Mouse (Mus musculus): ENCODE results near the gene Clstn3. TPM values are rescaled to one million over a fixed set of nuclear protein-coding genes. Genes with fewer than 3 reads are reported as not detected.
A peak's percentile ranks its signal among the peaks of the same experiment; 100 is the strongest.
"Not testable (repeated sequence)": the region's sequence is repeated elsewhere in the genome, so short reads cannot be mapped to it uniquely, and the experiment has no call there.

Gene Clstn3
- polyA plus RNA-seq, 1 experiment from 2014 or later = 1.2 TPM

DNA sequence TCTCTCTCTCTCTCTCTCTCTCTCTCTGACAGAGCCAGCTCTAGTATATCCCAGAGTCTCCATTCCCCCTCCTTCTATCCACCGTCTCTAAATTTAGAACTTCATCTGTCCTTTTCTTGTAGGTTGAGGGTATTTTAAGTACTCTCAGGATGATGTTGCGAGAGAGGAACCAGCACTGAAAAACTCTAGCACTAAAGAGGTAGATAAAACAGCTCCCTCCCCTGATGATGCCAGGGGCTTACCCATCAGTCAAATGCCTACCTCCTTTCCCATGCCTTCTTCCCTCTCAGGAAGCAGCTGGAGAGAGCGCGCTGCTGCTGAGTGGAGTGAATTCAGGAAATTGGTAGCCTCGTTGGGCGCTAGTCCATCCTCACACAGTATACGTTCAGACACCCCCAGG lies 37.3 kb downstream of the Clstn3 start:
- no peaks in the 10 kb centered on the region for H3K27me3 ChIP-seq (ENCODE audit: control insufficient read depth, insufficient read depth, low read length)
- H3K4me3 ChIP-seq (ENCODE audit: low read depth, low read length) = no peak overlapping the region
- H3K4me2 ChIP-seq (replicated peaks; ENCODE audit: low read depth) = no peak overlapping the region
- ATAC-seq (ENCODE audit: low FRiP score, low TSS enrichment) (no peak), DNase-seq (ENCODE audit: low spot score) (no peak)
- TF ChIP-seq EP300 (optimal IDR thresholded peaks at IDR 0.05) = no peak
- no peaks in the 10 kb centered on the region for H3K36me3 ChIP-seq (ENCODE audit: control insufficient read depth, insufficient read depth, low read length)
- no peak overlapping the region for H3K27ac ChIP-seq (replicated peaks)
- H3K9ac ChIP-seq (ENCODE audit: low read length) = no peak overlapping the region
- no peaks in the 10 kb centered on the region for H3K9me3 ChIP-seq (ENCODE audit: control insufficient read depth, low read length)
- no peaks in the 10 kb centered on the region for H3K4me1 ChIP-seq (replicated peaks; ENCODE audit: control insufficient read depth, insufficient read depth)
- 76% methylated on average over 7 of the region's 7 CpGs for WGBS

DNA sequence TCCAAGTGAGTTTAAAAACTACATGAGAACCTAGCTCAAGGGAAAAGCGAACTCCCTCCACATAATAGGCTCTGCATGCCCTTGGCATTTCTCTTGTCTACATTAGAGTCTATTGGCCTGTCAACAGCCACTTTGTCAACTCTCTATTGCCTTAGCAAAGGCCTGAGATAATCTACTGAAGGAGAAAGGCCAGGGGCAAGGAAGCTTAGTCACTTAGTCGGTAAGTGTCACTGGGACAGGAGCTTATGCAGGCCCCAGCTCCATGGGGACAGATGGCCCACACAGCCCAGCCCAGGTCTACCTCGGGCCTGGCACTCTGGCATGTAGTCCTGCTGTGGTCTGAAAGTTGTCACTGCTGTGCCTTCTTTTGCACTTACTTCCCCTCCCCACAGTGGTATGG lies 38.0 kb downstream of the Clstn3 start:
- Histone ChIP-seq H3K4me1 (replicated peaks; ENCODE audit: control insufficient read depth, insufficient read depth) (no peaks in the 10 kb centered on the region), H3K27me3 (ENCODE audit: control insufficient read depth, insufficient read depth, low read length) (no peaks in the 10 kb centered on the region), H3K36me3 (ENCODE audit: control insufficient read depth, insufficient read depth, low read length) (no peaks in the 10 kb centered on the region), H3K4me3 (ENCODE audit: low read depth, low read length) (no peak overlapping the region), H3K27ac (replicated peaks) (no peak overlapping the region), H3K9me3 (ENCODE audit: control insufficient read depth, low read length) (no peaks in the 10 kb centered on the region), H3K4me2 (replicated peaks; ENCODE audit: low read depth) (no peak overlapping the region), H3K9ac (ENCODE audit: low read length) (no peak overlapping the region)
- DNase-seq (ENCODE audit: low spot score) (no peak), ATAC-seq (ENCODE audit: low FRiP score, low TSS enrichment) (no peak)
- TF ChIP-seq EP300 (optimal IDR thresholded peaks at IDR 0.05) (no peak), CTCF (IDR thresholded peaks at IDR 0.05; ENCODE audit: low read depth) (no peak)
- WGBS = 59% methylated on average over 3 of the region's 3 CpGs

DNA sequence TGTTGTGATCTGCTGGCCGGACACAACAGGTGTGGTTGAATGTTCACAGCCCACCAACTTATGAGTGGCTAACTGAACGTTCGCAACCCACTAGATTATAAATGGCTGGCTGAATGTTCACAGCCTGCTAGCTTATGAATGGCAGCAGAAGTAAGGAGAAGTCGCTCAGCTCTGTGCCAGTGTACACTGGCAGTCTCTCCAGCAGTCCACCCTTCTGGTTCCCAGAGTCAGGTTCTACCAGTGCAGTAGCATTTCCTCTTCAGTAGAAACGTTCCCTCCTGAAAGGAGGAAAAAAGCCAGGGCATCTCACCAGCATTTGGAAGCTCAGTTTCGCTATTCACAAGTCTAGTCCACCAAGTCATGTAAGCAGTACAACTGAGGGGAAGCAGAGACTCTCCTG lies 39.1 kb downstream of the Clstn3 start:
- no peak for ATAC-seq (ENCODE audit: low FRiP score, low TSS enrichment)
- H3K36me3 ChIP-seq (ENCODE audit: control insufficient read depth, insufficient read depth, low read length) = no peaks in the 10 kb centered on the region
- no peaks in the 10 kb centered on the region for H3K9me3 ChIP-seq (ENCODE audit: control insufficient read depth, low read length)
- no peaks in the 10 kb centered on the region for H3K27me3 ChIP-seq (ENCODE audit: control insufficient read depth, insufficient read depth, low read length)
- TF ChIP-seq CTCF (IDR thresholded peaks at IDR 0.05; ENCODE audit: low read depth) (no peak), EP300 (optimal IDR thresholded peaks at IDR 0.05) (no peak)
- no peak overlapping the region for H3K9ac ChIP-seq (ENCODE audit: low read length)
- DNase-seq (ENCODE audit: low spot score) = no peak
- H3K4me3 ChIP-seq (ENCODE audit: low read depth, low read length) = no peak overlapping the region
- H3K4me2 ChIP-seq (replicated peaks; ENCODE audit: low read depth) = no peak overlapping the region
- H3K27ac ChIP-seq (replicated peaks) = no peak overlapping the region
- H3K4me1 ChIP-seq (replicated peaks; ENCODE audit: control insufficient read depth, insufficient read depth) = no peaks in the 10 kb centered on the region
- 64% methylated on average over 6 of the region's 6 CpGs for WGBS

DNA sequence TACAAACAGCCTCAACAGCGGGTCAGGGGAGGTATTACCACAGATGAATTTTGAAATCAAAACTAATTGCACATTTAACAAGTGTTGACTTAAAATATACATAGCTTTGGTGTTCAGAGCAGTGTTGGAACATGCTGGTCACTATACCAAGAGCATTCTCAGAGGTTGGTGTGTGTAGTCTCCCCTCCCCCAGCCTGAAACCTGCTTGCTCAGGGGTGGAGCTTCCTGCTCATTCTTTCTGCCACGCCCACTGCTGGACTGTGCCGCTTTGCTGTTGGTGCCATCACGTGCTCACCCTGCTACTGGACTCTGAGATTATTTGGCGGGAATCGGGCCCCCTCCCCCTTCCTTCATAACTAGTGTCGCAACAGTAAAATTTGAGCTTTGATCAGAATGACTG lies 39.6 kb downstream of the Clstn3 start:
- not testable (repeated sequence) for H3K4me2 ChIP-seq (replicated peaks; ENCODE audit: low read depth); H3K36me3 ChIP-seq (ENCODE audit: control insufficient read depth, insufficient read depth, low read length); ATAC-seq (ENCODE audit: low FRiP score, low TSS enrichment); H3K9me3 ChIP-seq (ENCODE audit: control insufficient read depth, low read length); H3K9ac ChIP-seq (ENCODE audit: low read length); H3K27ac ChIP-seq (replicated peaks); H3K4me1 ChIP-seq (replicated peaks; ENCODE audit: control insufficient read depth, insufficient read depth); H3K27me3 ChIP-seq (ENCODE audit: control insufficient read depth, insufficient read depth, low read length); H3K4me3 ChIP-seq (ENCODE audit: low read depth, low read length)
- DNase-seq (ENCODE audit: low spot score) = peak; percentile 27
- 52% methylated on average over 7 of the region's 7 CpGs for WGBS

DNA sequence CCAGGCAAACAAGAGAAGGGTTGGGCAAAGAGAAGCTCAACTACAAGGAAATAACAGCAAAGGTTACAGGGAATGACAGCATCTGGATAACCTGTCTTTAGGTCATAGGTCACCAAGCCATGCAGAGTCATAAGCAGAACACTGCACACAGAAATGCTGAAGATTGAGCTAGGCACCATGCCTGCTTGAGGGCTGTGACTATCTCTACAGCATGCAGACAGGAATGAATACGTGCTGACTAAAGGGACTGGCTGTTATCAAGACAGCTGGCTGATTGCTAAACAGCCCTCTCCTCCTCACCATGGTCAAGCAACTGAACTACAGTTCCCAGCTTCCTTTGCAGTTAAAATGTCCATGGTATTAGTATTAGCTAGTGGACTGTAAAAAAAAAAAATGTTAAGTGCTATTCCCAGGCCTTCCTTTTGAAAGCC lies 40.5 kb downstream of the Clstn3 start:
- DNase-seq (ENCODE audit: low spot score) = no peak
- no peak overlapping the region for H3K4me3 ChIP-seq (ENCODE audit: low read depth, low read length)
- H3K27ac ChIP-seq (replicated peaks) = no peak overlapping the region
- H3K9ac ChIP-seq (ENCODE audit: low read length) = no peak overlapping the region
- no peaks in the 10 kb centered on the region for H3K36me3 ChIP-seq (ENCODE audit: control insufficient read depth, insufficient read depth, low read length)
- no peak overlapping the region for H3K4me2 ChIP-seq (replicated peaks; ENCODE audit: low read depth)
- no peaks in the 10 kb centered on the region for H3K27me3 ChIP-seq (ENCODE audit: control insufficient read depth, insufficient read depth, low read length)
- TF ChIP-seq EP300 (optimal IDR thresholded peaks at IDR 0.05) (no peak), CTCF (IDR thresholded peaks at IDR 0.05; ENCODE audit: low read depth) (no peak)
- H3K4me1 ChIP-seq (replicated peaks; ENCODE audit: control insufficient read depth, insufficient read depth) = no peaks in the 10 kb centered on the region
- 38% methylated on average over 1 of the region's 1 CpGs for WGBS
- H3K9me3 ChIP-seq (ENCODE audit: control insufficient read depth, low read length) = no peaks in the 10 kb centered on the region
- peak; percentile 73 for ATAC-seq (ENCODE audit: low FRiP score, low TSS enrichment)

DNA sequence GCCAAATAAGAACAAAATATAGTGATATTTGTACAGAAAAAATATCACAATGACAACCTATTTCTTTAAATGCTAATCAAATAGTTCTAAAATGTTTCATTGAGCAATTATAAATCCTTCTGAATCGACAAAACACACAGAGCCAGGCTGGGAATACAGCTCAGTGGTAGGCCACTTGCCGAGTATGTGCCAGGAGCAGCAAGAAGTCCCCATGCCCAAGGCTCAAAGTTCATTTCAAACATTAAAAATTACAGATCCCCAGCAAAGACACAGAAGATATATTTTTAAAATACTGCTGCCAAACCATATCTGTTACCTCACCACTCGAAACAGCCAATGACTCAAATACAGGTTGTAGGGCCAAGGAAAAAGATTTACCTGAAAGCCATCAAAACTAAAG lies 45.9 kb downstream of the Clstn3 start:
- DNase-seq (ENCODE audit: low spot score) (no peak), ATAC-seq (ENCODE audit: low FRiP score, low TSS enrichment) (no peak)
- Histone ChIP-seq H3K4me1 (replicated peaks; ENCODE audit: control insufficient read depth, insufficient read depth) (no peaks in the 10 kb centered on the region), H3K4me2 (replicated peaks; ENCODE audit: low read depth) (no peak overlapping the region), H3K36me3 (ENCODE audit: control insufficient read depth, insufficient read depth, low read length) (no peaks in the 10 kb centered on the region), H3K27me3 (ENCODE audit: control insufficient read depth, insufficient read depth, low read length) (no peaks in the 10 kb centered on the region), H3K27ac (replicated peaks) (no peak overlapping the region), H3K4me3 (ENCODE audit: low read depth, low read length) (no peak overlapping the region), H3K9ac (ENCODE audit: low read length) (no peak overlapping the region), H3K9me3 (ENCODE audit: control insufficient read depth, low read length) (no peaks in the 10 kb centered on the region)
- TF ChIP-seq CTCF (IDR thresholded peaks at IDR 0.05; ENCODE audit: low read depth) (no peak), EP300 (optimal IDR thresholded peaks at IDR 0.05) (no peak)
- 86% methylated on average over 3 of the region's 3 CpGs for WGBS

All from stomach, postnatal 0 days (tissue).